9 mouse cellular contexts compared by ENCODE assay signal in genomic region chr10:123091737-123092136, GRCm38 (mm10). TPM values are rescaled to one million over a fixed set of nuclear protein-coding genes. Genes with fewer than 3 reads are reported as not detected.
DNase-seq lines count a peak whose midpoint lies in the region; ATAC-seq and TF ChIP-seq lines count a peak whose summit lies in the region.
"Had no signal": no experiment of that assay in that cellular context is flagged by ENCODE, and none has a peak within 500 bp of the region (broad histone marks: within the 10 kb centered on the region; RNA-seq: fewer than 3 reads in every experiment).

No protein-coding gene starts in this region.

- H3K4me2 ChIP-seq in forebrain, embryonic 13.5 days, result no peak overlapping the region
- H3K4me2 ChIP-seq in kidney, postnatal 0 days (ENCODE audit: low read length), result no peak overlapping the region
- no peak overlapping the region for H3K4me2 ChIP-seq in lung, embryonic 14.5 days
- H3K4me2 ChIP-seq: limb, embryonic 15.5 days had no signal

- H3K27ac ChIP-seq in forebrain, embryonic 13.5 days, result no peak overlapping the region
- H3K27ac ChIP-seq in kidney, postnatal 0 days, result no peak overlapping the region
- H3K27ac ChIP-seq in lung, embryonic 14.5 days (ENCODE audit: low read depth), result no peak overlapping the region
- H3K27ac ChIP-seq: limb, embryonic 15.5 days had no signal

- no peaks in the 10 kb centered on the region for H3K4me1 ChIP-seq in forebrain, embryonic 13.5 days
- H3K4me1 ChIP-seq in kidney, postnatal 0 days (replicated peaks; ENCODE audit: insufficient read depth, low read length), result no peaks in the 10 kb centered on the region
- H3K4me1 ChIP-seq in lung, embryonic 14.5 days (ENCODE audit: insufficient read depth), result no peaks in the 10 kb centered on the region
- H3K4me1 ChIP-seq: limb, embryonic 15.5 days had no signal

- 37% methylated on average over 5 of the region's 5 CpGs for whole genome bisulfite sequencing in forebrain, embryonic 13.5 days
- 26% methylated on average over 5 of the region's 5 CpGs for WGBS in kidney, postnatal 0 days
- 33% methylated on average over 5 of the region's 5 CpGs for WGBS in lung, embryonic 14.5 days

- H3K4me3 ChIP-seq in forebrain, embryonic 13.5 days, result no peak overlapping the region
- H3K4me3 ChIP-seq in kidney, postnatal 0 days (replicated peaks; ENCODE audit: low read depth, low read length), result no peak overlapping the region
- H3K4me3 ChIP-seq in lung, embryonic 14.5 days (ENCODE audit: low read depth, low read length), result no peak overlapping the region
- H3K4me3 ChIP-seq: limb, embryonic 15.5 days had no signal

- H3K36me3 ChIP-seq in forebrain, embryonic 13.5 days (ENCODE audit: poor library complexity, severe bottlenecking), result no peaks in the 10 kb centered on the region
- no peaks in the 10 kb centered on the region for H3K36me3 ChIP-seq in kidney, postnatal 0 days (ENCODE audit: insufficient read depth, low read length)
- H3K36me3 ChIP-seq in lung, embryonic 14.5 days (ENCODE audit: insufficient read depth), result no peaks in the 10 kb centered on the region
- H3K36me3 ChIP-seq: limb, embryonic 15.5 days had no signal

- DNase-seq in gastrocnemius, postnatal 10 days, result peak; percentile 17
- no peak for DNase-seq in gastrocnemius, postnatal 4 days (ENCODE audit: low spot score in 2 of 2)
- peak; percentile 62 for DNase-seq in CD4-positive helper T cell, adult 2 months (ENCODE audit: low read depth, low spot score)
- DNase-seq in brain, embryonic 18.5 days (ENCODE audit: low read depth, low spot score), result peak; percentile 28
- DNase-seq in kidney, postnatal 0 days (ENCODE audit: low spot score), result peak; percentile 89
- DNase-seq in lung, embryonic 14.5 days, result peak; percentile 87
- DNase-seq in retina, embryonic 14.5 days (ENCODE audit: low spot score), result peak; percentile 87

- no peaks in the 10 kb centered on the region for H3K27me3 ChIP-seq in forebrain, embryonic 13.5 days
- H3K27me3 ChIP-seq in kidney, postnatal 0 days (ENCODE audit: insufficient read depth, low read length), result no peaks in the 10 kb centered on the region
- H3K27me3 ChIP-seq in lung, embryonic 14.5 days (ENCODE audit: insufficient read depth, low read length), result no peaks in the 10 kb centered on the region
- H3K27me3 ChIP-seq: limb, embryonic 15.5 days had no signal

- TF ChIP-seq CTCF in kidney, postnatal 0 days (IDR thresholded peaks at IDR 0.05; ENCODE audit: low read depth), result peak; percentile 82
- peak; percentile 83 for TF ChIP-seq CTCF in lung, embryonic 14.5 days (IDR thresholded peaks at IDR 0.05; ENCODE audit: low read depth)

- ATAC-seq in forebrain, embryonic 13.5 days, result peak; percentile 70
- peak; percentile 46 for ATAC-seq in kidney, postnatal 0 days (replicated peaks; ENCODE audit: low FRiP score, low read depth)
- peak; percentile 47; the same call in 1 of the 2 replicates for ATAC-seq in lung, embryonic 14.5 days (ENCODE audit: insufficient read depth)

- H3K9me3 ChIP-seq in forebrain, embryonic 13.5 days (replicated peaks), result no peaks in the 10 kb centered on the region
- no peaks in the 10 kb centered on the region for H3K9me3 ChIP-seq in kidney, postnatal 0 days (replicated peaks; ENCODE audit: low read length)
- H3K9me3 ChIP-seq in lung, embryonic 14.5 days (ENCODE audit: low read depth, low read length), result no peaks in the 10 kb centered on the region
- H3K9me3 ChIP-seq: limb, embryonic 15.5 days had no signal

- no peak overlapping the region for H3K9ac ChIP-seq in forebrain, embryonic 13.5 days
- H3K9ac ChIP-seq in kidney, postnatal 0 days (ENCODE audit: low read depth, low read length), result no peak overlapping the region
- H3K9ac ChIP-seq in lung, embryonic 14.5 days, result no peak overlapping the region
- H3K9ac ChIP-seq: limb, embryonic 15.5 days had no signal

RNA-seq across cellular contexts. Expression of gene Mon2, which starts 15.4 kb away (rescaled TPM):
- total RNA-seq in gastrocnemius, postnatal 10 days (2021), result 10 to 100 TPM; 47.7 to 56.5 TPM
- total RNA-seq in gastrocnemius, postnatal 4 days (2021), result 10 to 100 TPM; 63.0 to 70.4 TPM
- 24.4 and 24.7 TPM in 2 replicates for polyA plus RNA-seq in forebrain, embryonic 13.5 days (2015; fragmentation: Nextera tagmentation; extraction: Ambion mirVana)
- 24.3 and 25.5 TPM in 2 replicates for polyA plus RNA-seq in kidney, postnatal 0 days (2015; fragmentation: Nextera tagmentation; extraction: Ambion mirVana)
- 35.0 and 37.3 TPM in 2 replicates for polyA plus RNA-seq in lung, embryonic 14.5 days (2014; fragmentation: Nextera tagmentation; extraction: Ambion mirVana)

Comparison
In these comparisons a context has a peak if more than half of its experiments do, and no peak if none do; other contexts are left out.
1. DNase-seq: peak in gastrocnemius, postnatal 10 days (single experiment), CD4-positive helper T cell, adult 2 months (single experiment), brain, embryonic 18.5 days (single experiment), kidney, postnatal 0 days (single experiment), lung, embryonic 14.5 days (single experiment) and retina, embryonic 14.5 days (single experiment); none in gastrocnemius, postnatal 4 days (0 of 2).
2. Peak in every context shown above with its lines, with median percentiles within 50 percentile points of each other: ATAC-seq.